Comparison of ENCODE assay signal across 8 mouse cellular contexts in the genomic region with DNA sequence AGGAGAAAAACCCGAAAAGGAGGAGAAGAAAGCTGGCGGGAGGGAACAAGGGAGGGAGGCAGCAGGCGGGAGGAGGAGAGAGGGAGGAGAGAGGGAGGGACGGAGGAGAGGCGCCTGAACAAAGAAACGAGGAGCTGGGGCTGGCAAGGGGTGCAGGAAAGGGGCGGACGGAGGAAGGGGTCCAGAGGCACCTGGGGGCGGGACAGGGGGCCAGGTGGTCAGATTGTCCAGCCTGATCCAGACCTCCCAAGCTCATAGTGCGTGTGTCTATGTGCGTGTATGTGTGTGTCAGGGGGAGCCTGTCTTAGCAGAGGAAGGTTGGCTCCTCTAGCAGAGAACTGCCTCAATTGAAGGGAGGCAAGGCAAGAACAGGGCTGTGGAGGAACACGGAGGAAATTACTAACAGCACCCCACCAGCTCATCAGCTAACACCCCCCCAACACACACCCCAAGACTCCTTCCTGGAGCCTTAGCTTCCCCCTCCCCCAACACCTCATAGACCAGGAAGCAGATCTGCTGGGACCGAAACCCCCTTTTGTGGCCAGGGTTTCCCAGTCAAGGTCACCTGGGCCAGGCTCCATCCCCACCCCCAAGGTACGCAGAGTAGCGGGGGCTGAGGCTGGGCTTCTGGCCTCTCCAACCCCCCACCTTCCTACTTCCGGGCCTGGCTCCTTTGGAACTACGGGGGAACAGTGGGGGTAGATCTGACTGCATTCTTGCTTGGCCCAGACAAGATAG. TPM values are rescaled to one million over a fixed set of nuclear protein-coding genes. Genes with fewer than 3 reads are reported as not detected.
A peak's percentile ranks its signal among the peaks of the same experiment; 100 is the strongest.
DNase-seq lines count a peak whose midpoint lies in the region; ATAC-seq and TF ChIP-seq lines count a peak whose summit lies in the region.

No protein-coding gene starts in this region.

- H3K9me3 ChIP-seq in heart, embryonic 14.5 days (ENCODE audit: control insufficient read depth, low read length), result no peaks in the 10 kb centered on the region
- no peaks in the 10 kb centered on the region for H3K9me3 ChIP-seq in ES-Bruce4 (replicated peaks; ENCODE audit: control insufficient read depth, insufficient read depth, low read length, poor library complexity, severe bottlenecking)
- no peaks in the 10 kb centered on the region for H3K9me3 ChIP-seq in forebrain, embryonic 14.5 days (replicated peaks; ENCODE audit: control insufficient read depth, low read length)
- no peaks in the 10 kb centered on the region for H3K9me3 ChIP-seq in liver, embryonic 11.5 days (ENCODE audit: control insufficient read depth, low read length)

- peak overlapping the region; percentile 79 for H3K9ac ChIP-seq in heart, embryonic 14.5 days (ENCODE audit: low read length)
- H3K9ac ChIP-seq in ES-Bruce4 (ENCODE audit: low read depth, poor library complexity, severe bottlenecking), result peak overlapping the region; percentile 35; the same call in 1 of the 2 replicates
- H3K9ac ChIP-seq in forebrain, embryonic 14.5 days (ENCODE audit: low read length), result peak overlapping the region; percentile 88
- peak overlapping the region; percentile 6; the same call in 1 of the 2 replicates for H3K9ac ChIP-seq in liver, embryonic 11.5 days (ENCODE audit: low read depth, low read length)

- peaks cover 26 to 37% of the 10 kb centered on the region in 2 experiments for H3K4me1 ChIP-seq in heart, embryonic 14.5 days (ENCODE audit: control insufficient read depth in 2 of 2, insufficient read depth in 2 of 2, low read length in 2 of 2)
- peaks cover 5% of the 10 kb centered on the region for H3K4me1 ChIP-seq in ES-Bruce4 (ENCODE audit: control insufficient read depth, insufficient read depth, low read length)
- peaks cover 24% of the 10 kb centered on the region for H3K4me1 ChIP-seq in forebrain, embryonic 14.5 days (ENCODE audit: control insufficient read depth, insufficient read depth, low read length)
- peaks cover 44% of the 10 kb centered on the region for H3K4me1 ChIP-seq in liver, embryonic 11.5 days (replicated peaks; ENCODE audit: control insufficient read depth, insufficient read depth, low read length)

- no peak for DNase-seq in heart, adult 9 months (ENCODE audit: low spot score in 2 of 2)
- DNase-seq in forebrain, embryonic 14.5 days (ENCODE audit: low spot score), result peak; percentile 69
- peak; percentile 52 for DNase-seq in liver, embryonic 11.5 days (ENCODE audit: low spot score)
- peak; percentile 37 for DNase-seq in urinary bladder, postnatal 25 days (ENCODE audit: low spot score)
- no peak for DNase-seq in ovary, adult 18-20 months (ENCODE audit: low spot score)

- 2% methylated on average over 17 of the region's 17 CpGs for WGBS in heart, embryonic 14.5 days
- 5% methylated on average over 17 of the region's 17 CpGs for WGBS in forebrain, embryonic 14.5 days
- WGBS in liver, embryonic 11.5 days, result 5% methylated on average over 17 of the region's 17 CpGs

- TF ChIP-seq EP300 in ES-Bruce4 (IDR thresholded peaks at IDR 0.05; ENCODE audit: insufficient read depth, low read depth, low read length), result no peak

- peaks cover 45% of the 10 kb centered on the region for H3K27me3 ChIP-seq in heart, embryonic 14.5 days (ENCODE audit: control insufficient read depth, insufficient read depth, low read length)
- H3K27me3 ChIP-seq in ES-Bruce4 (ENCODE audit: control insufficient read depth, insufficient read depth, low read length, poor library complexity, severe bottlenecking), result peaks cover 3% of the 10 kb centered on the region; the same call in 1 of the 2 replicates
- H3K27me3 ChIP-seq in forebrain, embryonic 14.5 days (replicated peaks; ENCODE audit: control insufficient read depth, insufficient read depth, low read length), result peaks cover 12% of the 10 kb centered on the region; the same call in 1 of the 2 replicates
- H3K27me3 ChIP-seq in liver, embryonic 11.5 days (replicated peaks; ENCODE audit: control insufficient read depth, insufficient read depth, low read length), result peaks cover 67% of the 10 kb centered on the region

- ATAC-seq in heart, embryonic 14.5 days (ENCODE audit: insufficient number of reproducible peaks, insufficient read depth, low FRiP score, low read depth), result no peak
- peak; percentile 33 for ATAC-seq in forebrain, embryonic 14.5 days
- no peak for ATAC-seq in liver, embryonic 11.5 days (replicated peaks; ENCODE audit: low FRiP score)
- no peak for ATAC-seq in megakaryocyte progenitor cell, adult 5-6 weeks (replicated peaks; ENCODE audit: poor library complexity)

- TF ChIP-seq POLR2A in ES-Bruce4 (IDR thresholded peaks at IDR 0.05; ENCODE audit: insufficient read depth, low read length), result no peak

- no peak for TF ChIP-seq CTCF in ES-Bruce4 (IDR thresholded peaks at IDR 0.05; ENCODE audit: low read depth, low read length)

- no peak overlapping the region for H3K27ac ChIP-seq in heart, embryonic 14.5 days (replicated peaks in 1 of 2; ENCODE audit: control insufficient read depth in 1 of 2, insufficient read depth in 1 of 2, low read depth in 2 of 2, low read length in 2 of 2)
- no peak overlapping the region for H3K27ac ChIP-seq in ES-Bruce4 (ENCODE audit: insufficient read depth, low read length)
- peak overlapping the region; percentile 81 for H3K27ac ChIP-seq in forebrain, embryonic 14.5 days (ENCODE audit: low read depth, low read length)
- peak overlapping the region; percentile 72 for H3K27ac ChIP-seq in liver, embryonic 11.5 days (ENCODE audit: low read depth, low read length)

- no peaks in the 10 kb centered on the region; the same call in 1 of the 2 replicates for H3K36me3 ChIP-seq in heart, embryonic 14.5 days (ENCODE audit: control insufficient read depth, insufficient read depth, low read length)
- H3K36me3 ChIP-seq in ES-Bruce4 (ENCODE audit: control insufficient read depth, insufficient read depth, low read length, poor library complexity, severe bottlenecking), result no peaks in the 10 kb centered on the region
- peaks cover 19% of the 10 kb centered on the region for H3K36me3 ChIP-seq in forebrain, embryonic 14.5 days (ENCODE audit: control insufficient read depth, insufficient read depth, low read length)
- no peaks in the 10 kb centered on the region for H3K36me3 ChIP-seq in liver, embryonic 11.5 days (ENCODE audit: control insufficient read depth, insufficient read depth, low read length)

- peak overlapping the region; percentile 48 to 64 for H3K4me3 ChIP-seq in heart, embryonic 14.5 days (ENCODE audit: control insufficient read depth in 1 of 2, insufficient read depth in 1 of 2, low read depth in 1 of 2, low read length in 2 of 2)
- peak overlapping the region; percentile 10; the same call in 1 of the 2 replicates for H3K4me3 ChIP-seq in ES-Bruce4 (ENCODE audit: low read depth, low read length)
- peak overlapping the region; percentile 68 for H3K4me3 ChIP-seq in forebrain, embryonic 14.5 days (ENCODE audit: low read depth, low read length)
- H3K4me3 ChIP-seq in liver, embryonic 11.5 days (ENCODE audit: low read depth, low read length), result peak overlapping the region; percentile 66

- peak overlapping the region; percentile 98 for H3K4me2 ChIP-seq in heart, embryonic 14.5 days (ENCODE audit: low read length)
- H3K4me2 ChIP-seq in forebrain, embryonic 14.5 days (ENCODE audit: low read length), result peak overlapping the region; percentile 94
- peak overlapping the region; percentile 98 for H3K4me2 ChIP-seq in liver, embryonic 11.5 days

RNA-seq across cellular contexts. Expression of gene Sema3f, which starts 2.4 kb away (rescaled TPM):
- polyA plus RNA-seq in heart, embryonic 14.5 days (2014; fragmentation: Nextera tagmentation; extraction: Ambion mirVana), result 4.6 and 6.2 TPM in 2 replicates
- 12.3 and 19.0 TPM in 2 replicates for polyA plus RNA-seq in ES-Bruce4 (2011; ENCODE audit: insufficient read depth, insufficient read length, low read depth, missing spikeins)
- 7.4 and 12.2 TPM in 2 replicates for polyA plus RNA-seq in forebrain, embryonic 14.5 days (2014; fragmentation: Nextera tagmentation; extraction: Ambion mirVana)
- polyA plus RNA-seq in liver, embryonic 11.5 days (2014; fragmentation: Nextera tagmentation; extraction: Ambion mirVana), result 5.9 and 6.2 TPM in 2 replicates
- total RNA-seq in megakaryocyte progenitor cell, adult 5-6 weeks (2015), result not detected in 2 replicates
- total RNA-seq in megakaryocyte progenitor cell, adult 5-6 weeks (2017), result 1.00 TPM in 1 of 2 replicates, not detected in the other

RNA-seq across cellular contexts. Expression of gene Gnat1, which starts 28.4 kb away (rescaled TPM):
- 0.63 and 1.7 TPM in 2 replicates for polyA plus RNA-seq in heart, embryonic 14.5 days (2014; fragmentation: Nextera tagmentation; extraction: Ambion mirVana)
- 1.5 TPM in 1 of 2 replicates, not detected in the other for polyA plus RNA-seq in ES-Bruce4 (2011; ENCODE audit: insufficient read depth, insufficient read length, low read depth, missing spikeins)
- 0.28 and 0.66 TPM in 2 replicates for polyA plus RNA-seq in forebrain, embryonic 14.5 days (2014; fragmentation: Nextera tagmentation; extraction: Ambion mirVana)
- 4.7 and 5.0 TPM in 2 replicates for polyA plus RNA-seq in liver, embryonic 11.5 days (2014; fragmentation: Nextera tagmentation; extraction: Ambion mirVana)
- 0.12 TPM in 1 of 2 replicates, not detected in the other for total RNA-seq in megakaryocyte progenitor cell, adult 5-6 weeks (2015)
- not detected in 2 replicates for total RNA-seq in megakaryocyte progenitor cell, adult 5-6 weeks (2017)

RNA-seq across cellular contexts. Expression of gene Slc38a3, which starts 38.5 kb away (rescaled TPM):
- polyA plus RNA-seq in heart, embryonic 14.5 days (2014; fragmentation: Nextera tagmentation; extraction: Ambion mirVana), result 2.7 TPM in 2 replicates
- polyA plus RNA-seq in ES-Bruce4 (2011; ENCODE audit: insufficient read depth, insufficient read length, low read depth, missing spikeins), result 8.1 and 13.3 TPM in 2 replicates
- polyA plus RNA-seq in forebrain, embryonic 14.5 days (2014; fragmentation: Nextera tagmentation; extraction: Ambion mirVana), result 32.8 and 32.9 TPM in 2 replicates
- polyA plus RNA-seq in liver, embryonic 11.5 days (2014; fragmentation: Nextera tagmentation; extraction: Ambion mirVana), result 3.9 and 4.0 TPM in 2 replicates
- total RNA-seq in megakaryocyte progenitor cell, adult 5-6 weeks (2015), result not detected in 2 replicates
- total RNA-seq in megakaryocyte progenitor cell, adult 5-6 weeks (2017), result not detected in 2 replicates

Comparison
In these comparisons a context has a peak if more than half of its experiments do, and no peak if none do; other contexts are left out.
1. H3K27ac ChIP-seq: peak in forebrain, embryonic 14.5 days (single experiment) and liver, embryonic 11.5 days (single experiment); none in heart, embryonic 14.5 days (0 of 2) and ES-Bruce4 (single experiment).
2. H3K4me3 ChIP-seq: peak in every context shown above with its lines; median percentile 68 in forebrain, embryonic 14.5 days; 66 in liver, embryonic 11.5 days; 56 in heart, embryonic 14.5 days; 10 in ES-Bruce4.
3. H3K9ac ChIP-seq: peak in every context shown above with its lines; median percentile 88 in forebrain, embryonic 14.5 days; 79 in heart, embryonic 14.5 days; 35 in ES-Bruce4; 6 in liver, embryonic 11.5 days.
4. DNase-seq: peak in forebrain, embryonic 14.5 days (single experiment), liver, embryonic 11.5 days (single experiment) and urinary bladder, postnatal 25 days (single experiment); none in heart, adult 9 months (0 of 2) and ovary, adult 18-20 months (single experiment).
5. Peak in every context shown above with its lines, with median percentiles within 50 percentile points of each other: H3K4me2 ChIP-seq.